Mouse (Mus musculus): ENCODE measurements at regions not wholly inside any gene's neighbourhood (a gene's known extent, or its start where the extent isn't known, plus 50 kb on each side); places are given as distances from the start of the nearest gene placed in this dataset.

GRCm38 (mm10) chr6:100370358-100370757 lies 83.1 kb upstream of the Rybp start:
- Histone ChIP-seq H3K27ac (ENCODE audit: insufficient read depth, low read depth, low read length, poor library complexity, severe bottlenecking) (no peak overlapping the region), H3K4me3 (ENCODE audit: insufficient read depth in 1 of 2, low read depth in 1 of 2, low read length in 2 of 2, poor library complexity in 1 of 2, severe bottlenecking in 1 of 2) (no peak overlapping the region), H3K36me3 (ENCODE audit: control insufficient read depth, insufficient read depth, low read length, poor library complexity, severe bottlenecking) (no peaks in the 10 kb centered on the region), H3K9ac (ENCODE audit: insufficient read depth, low read depth, low read length, poor library complexity, severe bottlenecking) (no peak overlapping the region), H3K4me1 (ENCODE audit: control insufficient read depth in 2 of 2, insufficient read depth in 2 of 2, low read length in 2 of 2, poor library complexity in 1 of 2) (peaks cover 4 to 5% of the 10 kb centered on the region in 2 experiments; a peak in 1 of 4 replicates), H3K9me3 (ENCODE audit: control insufficient read depth, insufficient read depth, low read depth, low read length) (no peaks in the 10 kb centered on the region)
- no peak for DNase-seq (ENCODE audit: low read depth, low spot score)
- no peak for TF ChIP-seq MAFK (IDR thresholded peaks at IDR 0.05; ENCODE audit: insufficient read depth, low read depth, low read length)
- TF ChIP-seq ZC3H11A (IDR thresholded peaks at IDR 0.05; ENCODE audit: borderline replicate concordance, low read depth, low read length) = no peak
- in situ Hi-C loops (cut with MboI; ENCODE audit: low sequenced_read_pairs in 2 of 2, unreplicated experiment in 2 of 2) = no loop called here

- H3K4me3 ChIP-seq (ENCODE audit: insufficient read depth in 1 of 2, low read depth in 1 of 2, low read length in 2 of 2, poor library complexity in 1 of 2, severe bottlenecking in 1 of 2) = no peak overlapping the region
- no peak overlapping the region for H3K9ac ChIP-seq (ENCODE audit: insufficient read depth, low read depth, low read length, poor library complexity, severe bottlenecking)
- H3K9me3 ChIP-seq (ENCODE audit: control insufficient read depth, insufficient read depth, low read depth, low read length) = no peaks in the 10 kb centered on the region
- H3K36me3 ChIP-seq (ENCODE audit: control insufficient read depth, insufficient read depth, low read length, poor library complexity, severe bottlenecking) = no peaks in the 10 kb centered on the region
- H3K27ac ChIP-seq (ENCODE audit: insufficient read depth, low read depth, low read length, poor library complexity, severe bottlenecking) = no peak overlapping the region
- H3K4me1 ChIP-seq (ENCODE audit: control insufficient read depth in 2 of 2, insufficient read depth in 2 of 2, low read length in 2 of 2, poor library complexity in 1 of 2) = peaks cover 5 to 6% of the 10 kb centered on the region in 2 experiments; a peak in 2 of 4 replicates
- in situ Hi-C loops (cut with MboI; ENCODE audit: low sequenced_read_pairs in 2 of 2, unreplicated experiment in 2 of 2) = no loop called here
- TF ChIP-seq HCFC1 (IDR thresholded peaks at IDR 0.05; ENCODE audit: borderline replicate concordance, insufficient read depth, low read length) = no peak
- no peak for TF ChIP-seq MAFK (IDR thresholded peaks at IDR 0.05; ENCODE audit: insufficient read depth, low read depth, low read length)
- no peak for TF ChIP-seq CHD2 (IDR thresholded peaks at IDR 0.05; ENCODE audit: low read depth, low read length)
- TF ChIP-seq ZNF384 (IDR thresholded peaks at IDR 0.05; ENCODE audit: low read depth, low read length) = no peak
- TF ChIP-seq ZC3H11A (IDR thresholded peaks at IDR 0.05; ENCODE audit: borderline replicate concordance, low read depth, low read length) = no peak
- DNase-seq (ENCODE audit: low read depth, low spot score) = no peak
Measured at GRCm38 (mm10) chr6:100366231-100366630, 78.9 kb upstream of the Rybp start.

GRCm38 (mm10) chr6:100365791-100366190 lies 78.5 kb upstream of the Rybp start:
- H3K27ac ChIP-seq (ENCODE audit: insufficient read depth, low read depth, low read length, poor library complexity, severe bottlenecking) = no peak overlapping the region
- H3K36me3 ChIP-seq (ENCODE audit: control insufficient read depth, insufficient read depth, low read length, poor library complexity, severe bottlenecking) = no peaks in the 10 kb centered on the region
- no peak for DNase-seq (ENCODE audit: low read depth, low spot score)
- no peak for TF ChIP-seq MAFK (IDR thresholded peaks at IDR 0.05; ENCODE audit: insufficient read depth, low read depth, low read length)
- no peak for TF ChIP-seq ZNF384 (IDR thresholded peaks at IDR 0.05; ENCODE audit: low read depth, low read length)
- TF ChIP-seq CHD2 (IDR thresholded peaks at IDR 0.05; ENCODE audit: low read depth, low read length) = no peak
- TF ChIP-seq ZC3H11A (IDR thresholded peaks at IDR 0.05; ENCODE audit: borderline replicate concordance, low read depth, low read length) = no peak
- no peak for TF ChIP-seq HCFC1 (IDR thresholded peaks at IDR 0.05; ENCODE audit: borderline replicate concordance, insufficient read depth, low read length)
- in situ Hi-C loops (cut with MboI; ENCODE audit: low sequenced_read_pairs in 2 of 2, unreplicated experiment in 2 of 2) = no loop called here
- peaks cover 5 to 6% of the 10 kb centered on the region in 2 experiments; a peak in 2 of 4 replicates for H3K4me1 ChIP-seq (ENCODE audit: control insufficient read depth in 2 of 2, insufficient read depth in 2 of 2, low read length in 2 of 2, poor library complexity in 1 of 2)
- H3K4me3 ChIP-seq (ENCODE audit: insufficient read depth in 1 of 2, low read depth in 1 of 2, low read length in 2 of 2, poor library complexity in 1 of 2, severe bottlenecking in 1 of 2) = no peak overlapping the region
- H3K9me3 ChIP-seq (ENCODE audit: control insufficient read depth, insufficient read depth, low read depth, low read length) = no peaks in the 10 kb centered on the region
- H3K9ac ChIP-seq (ENCODE audit: insufficient read depth, low read depth, low read length, poor library complexity, severe bottlenecking) = no peak overlapping the region

GRCm38 (mm10) chr6:100363683-100364082 lies 76.4 kb upstream of the Rybp start:
- DNase-seq (ENCODE audit: low read depth, low spot score) = no peak
- Histone ChIP-seq H3K4me1 (ENCODE audit: control insufficient read depth in 2 of 2, insufficient read depth in 2 of 2, low read length in 2 of 2, poor library complexity in 1 of 2) (peaks cover 5 to 6% of the 10 kb centered on the region in 2 experiments; a peak in 2 of 4 replicates), H3K4me3 (ENCODE audit: insufficient read depth in 1 of 2, low read depth in 1 of 2, low read length in 2 of 2, poor library complexity in 1 of 2, severe bottlenecking in 1 of 2) (no peak overlapping the region), H3K9ac (ENCODE audit: insufficient read depth, low read depth, low read length, poor library complexity, severe bottlenecking) (no peak overlapping the region), H3K36me3 (ENCODE audit: control insufficient read depth, insufficient read depth, low read length, poor library complexity, severe bottlenecking) (no peaks in the 10 kb centered on the region), H3K27ac (ENCODE audit: insufficient read depth, low read depth, low read length, poor library complexity, severe bottlenecking) (no peak overlapping the region), H3K9me3 (ENCODE audit: control insufficient read depth, insufficient read depth, low read depth, low read length) (no peaks in the 10 kb centered on the region)
- in situ Hi-C loops (cut with MboI; ENCODE audit: low sequenced_read_pairs in 2 of 2, unreplicated experiment in 2 of 2) = no loop called here
- TF ChIP-seq CHD2 (IDR thresholded peaks at IDR 0.05; ENCODE audit: low read depth, low read length) (no peak), MAFK (IDR thresholded peaks at IDR 0.05; ENCODE audit: insufficient read depth, low read depth, low read length) (no peak), HCFC1 (IDR thresholded peaks at IDR 0.05; ENCODE audit: borderline replicate concordance, insufficient read depth, low read length) (no peak), ZC3H11A (IDR thresholded peaks at IDR 0.05; ENCODE audit: borderline replicate concordance, low read depth, low read length) (no peak), ZNF384 (IDR thresholded peaks at IDR 0.05; ENCODE audit: low read depth, low read length) (no peak)

Measured in ES-E14 (cell line).